Mouse (Mus musculus): ENCODE data around the gene Mars. TPM values are rescaled to one million over a fixed set of nuclear protein-coding genes. Genes with fewer than 3 reads are reported as not detected.

Mars gene
- total and polyA plus RNA-seq, 2 experiments: 59.6 to 70.7 TPM

- Histone ChIP-seq H3K9ac (ENCODE audit: low read depth, low read length) (no peak overlapping the region), H3K36me3 (ENCODE audit: control insufficient read depth, insufficient read depth, low read length) (peaks cover 54% of the 10 kb centered on the region), H3K27me3 (ENCODE audit: control insufficient read depth, insufficient read depth, low read length) (no peaks in the 10 kb centered on the region), H3K79me2 (ENCODE audit: control insufficient read depth, insufficient read depth, low read length) (peaks cover 6% of the 10 kb centered on the region; the same call in 1 of the 2 replicates), H3K4me3 (ENCODE audit: insufficient read depth, low read depth, low read length) (no peak overlapping the region), H3K4me1 (ENCODE audit: control insufficient read depth, insufficient read depth, low read length) (no peaks in the 10 kb centered on the region), H3K27ac (replicated peaks; ENCODE audit: insufficient read depth, low read depth, low read length) (no peak overlapping the region)
- no peak for DNase-seq (ENCODE audit: extremely low read depth, low read depth, low spot score)
- 68% methylated on average over 8 of the region's 8 CpGs for WGBS
- TF ChIP-seq CTCF (IDR thresholded peaks at IDR 0.05; ENCODE audit: low read depth, low read length): no peak
These were observed 30.3 kb downstream of the Mars start for GRCm38 (mm10) chr10:127281316-127281715.

DNA sequence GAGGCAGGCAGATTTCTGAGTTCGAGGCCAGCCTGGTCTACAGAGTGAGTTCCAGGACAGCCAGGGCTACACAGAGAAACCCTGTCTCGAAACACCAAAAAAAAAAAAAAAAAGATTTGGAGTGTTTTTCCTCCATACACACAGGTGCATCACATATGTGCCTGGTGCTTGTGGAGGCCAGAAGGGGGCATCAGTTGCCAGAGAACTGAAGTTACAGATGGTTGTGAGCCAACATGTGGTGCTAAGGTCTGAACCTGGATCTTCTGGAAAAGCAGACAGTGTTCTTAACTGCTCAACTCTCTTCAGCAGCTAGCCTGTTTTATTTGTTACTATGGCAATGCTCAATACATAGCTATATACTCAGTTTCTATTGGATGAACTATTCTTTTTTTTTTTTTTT, 31.9 kb downstream of the Mars start:
- Histone ChIP-seq H3K4me3 (ENCODE audit: insufficient read depth, low read depth, low read length) (no peak overlapping the region), H3K4me1 (ENCODE audit: control insufficient read depth, insufficient read depth, low read length) (no peaks in the 10 kb centered on the region), H3K36me3 (ENCODE audit: control insufficient read depth, insufficient read depth, low read length) (peaks cover 65% of the 10 kb centered on the region), H3K79me2 (ENCODE audit: control insufficient read depth, insufficient read depth, low read length) (no peaks in the 10 kb centered on the region), H3K27me3 (ENCODE audit: control insufficient read depth, insufficient read depth, low read length) (no peaks in the 10 kb centered on the region), H3K27ac (replicated peaks; ENCODE audit: insufficient read depth, low read depth, low read length) (no peak overlapping the region), H3K9ac (ENCODE audit: low read depth, low read length) (no peak overlapping the region)
- 91% methylated on average over 2 of the region's 2 CpGs for WGBS
- no peak for DNase-seq (ENCODE audit: extremely low read depth, low read depth, low spot score)
- TF ChIP-seq CTCF (IDR thresholded peaks at IDR 0.05; ENCODE audit: low read depth, low read length) (0 out of 2 replicates have a peak, but pooled peaks have one; percentile 12), POLR2A (IDR thresholded peaks at IDR 0.05; ENCODE audit: extremely low read depth, insufficient read depth, low read length) (no peak)

- Histone ChIP-seq H3K4me3 (ENCODE audit: insufficient read depth, low read depth, low read length) (no peak overlapping the region), H3K27ac (replicated peaks; ENCODE audit: insufficient read depth, low read depth, low read length) (no peak overlapping the region), H3K79me2 (ENCODE audit: control insufficient read depth, insufficient read depth, low read length) (no peaks in the 10 kb centered on the region), H3K27me3 (ENCODE audit: control insufficient read depth, insufficient read depth, low read length) (no peaks in the 10 kb centered on the region), H3K36me3 (ENCODE audit: control insufficient read depth, insufficient read depth, low read length) (peaks cover 38% of the 10 kb centered on the region), H3K9ac (ENCODE audit: low read depth, low read length) (no peak overlapping the region), H3K4me1 (ENCODE audit: control insufficient read depth, insufficient read depth, low read length) (no peaks in the 10 kb centered on the region; the same call in 1 of the 2 replicates)
- no peak for DNase-seq (ENCODE audit: extremely low read depth, low read depth, low spot score)
- no peak for TF ChIP-seq POLR2A (IDR thresholded peaks at IDR 0.05; ENCODE audit: extremely low read depth, insufficient read depth, low read length)
- TF ChIP-seq CTCF (IDR thresholded peaks at IDR 0.05; ENCODE audit: low read depth, low read length): no peak
- WGBS: 89% methylated on average over 11 of the region's 11 CpGs
These were observed 37.1 kb downstream of the Mars start for GRCm38 (mm10) chr10:127274261-127275022.

GRCm38 (mm10) chr10:127272371-127272770, 39.2 kb downstream of the Mars start:
- peaks cover 9% of the 10 kb centered on the region; the same call in 1 of the 2 replicates for H3K79me2 ChIP-seq (ENCODE audit: control insufficient read depth, insufficient read depth, low read length)
- no peak for DNase-seq (ENCODE audit: extremely low read depth, low read depth, low spot score)
- WGBS: 95% methylated on average over 5 of the region's 5 CpGs
- no peaks in the 10 kb centered on the region for H3K27me3 ChIP-seq (ENCODE audit: control insufficient read depth, insufficient read depth, low read length)
- no peak overlapping the region for H3K9ac ChIP-seq (ENCODE audit: low read depth, low read length)
- H3K36me3 ChIP-seq (ENCODE audit: control insufficient read depth, insufficient read depth, low read length): peaks cover 29% of the 10 kb centered on the region
- no peak overlapping the region for H3K27ac ChIP-seq (replicated peaks; ENCODE audit: insufficient read depth, low read depth, low read length)
- H3K4me1 ChIP-seq (ENCODE audit: control insufficient read depth, insufficient read depth, low read length): peaks cover 3% of the 10 kb centered on the region
- no peak overlapping the region for H3K4me3 ChIP-seq (ENCODE audit: insufficient read depth, low read depth, low read length)
- TF ChIP-seq CTCF (IDR thresholded peaks at IDR 0.05; ENCODE audit: low read depth, low read length) (no peak), POLR2A (IDR thresholded peaks at IDR 0.05; ENCODE audit: extremely low read depth, insufficient read depth, low read length) (no peak)

DNA sequence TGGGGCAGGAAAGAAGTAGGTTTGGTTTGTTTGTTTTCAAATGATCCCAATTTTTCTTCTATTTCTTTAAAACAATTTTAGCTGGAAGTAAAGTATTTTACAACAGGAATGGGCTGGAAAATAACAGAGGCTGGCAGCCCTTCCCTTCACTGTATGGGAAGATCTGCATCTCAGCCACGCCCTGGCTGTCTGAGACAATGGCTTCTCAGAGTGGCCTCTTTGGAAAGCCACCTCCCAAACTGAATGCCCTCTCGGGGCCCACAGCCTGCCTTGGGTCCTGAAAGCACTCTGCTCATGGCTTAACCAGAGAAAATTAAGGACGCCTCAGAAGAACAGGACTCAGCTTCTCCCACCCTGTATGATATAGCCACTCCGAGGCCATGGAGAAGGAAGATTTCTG, 41.7 kb downstream of the Mars start:
- 97% methylated on average over 4 of the region's 4 CpGs for WGBS
- H3K79me2 ChIP-seq (ENCODE audit: control insufficient read depth, insufficient read depth, low read length): peaks cover 19% of the 10 kb centered on the region; the same call in 1 of the 2 replicates
- DNase-seq (ENCODE audit: extremely low read depth, low read depth, low spot score): no peak
- no peak overlapping the region for H3K27ac ChIP-seq (replicated peaks; ENCODE audit: insufficient read depth, low read depth, low read length)
- no peaks in the 10 kb centered on the region for H3K27me3 ChIP-seq (ENCODE audit: control insufficient read depth, insufficient read depth, low read length)
- H3K9ac ChIP-seq (ENCODE audit: low read depth, low read length): no peak overlapping the region
- H3K4me1 ChIP-seq (ENCODE audit: control insufficient read depth, insufficient read depth, low read length): peaks cover 7% of the 10 kb centered on the region
- TF ChIP-seq CTCF (IDR thresholded peaks at IDR 0.05; ENCODE audit: low read depth, low read length) (no peak), POLR2A (IDR thresholded peaks at IDR 0.05; ENCODE audit: extremely low read depth, insufficient read depth, low read length) (no peak)
- H3K36me3 ChIP-seq (ENCODE audit: control insufficient read depth, insufficient read depth, low read length): peaks cover 12% of the 10 kb centered on the region; the same call in 1 of the 2 replicates
- H3K4me3 ChIP-seq (ENCODE audit: insufficient read depth, low read depth, low read length): no peak overlapping the region

- H3K27me3 ChIP-seq (ENCODE audit: control insufficient read depth, insufficient read depth, low read length): no peaks in the 10 kb centered on the region
- no peak overlapping the region for H3K27ac ChIP-seq (replicated peaks; ENCODE audit: insufficient read depth, low read depth, low read length)
- H3K79me2 ChIP-seq (ENCODE audit: control insufficient read depth, insufficient read depth, low read length): peaks cover 19% of the 10 kb centered on the region; the same call in 1 of the 2 replicates
- no peak overlapping the region for H3K9ac ChIP-seq (ENCODE audit: low read depth, low read length)
- TF ChIP-seq CTCF (IDR thresholded peaks at IDR 0.05; ENCODE audit: low read depth, low read length) (no peak), POLR2A (IDR thresholded peaks at IDR 0.05; ENCODE audit: extremely low read depth, insufficient read depth, low read length) (no peak)
- WGBS: 85% methylated on average over 12 of the region's 12 CpGs
- no peak overlapping the region for H3K4me3 ChIP-seq (ENCODE audit: insufficient read depth, low read depth, low read length)
- DNase-seq (ENCODE audit: extremely low read depth, low read depth, low spot score): no peak
- peaks cover 7% of the 10 kb centered on the region for H3K4me1 ChIP-seq (ENCODE audit: control insufficient read depth, insufficient read depth, low read length)
- H3K36me3 ChIP-seq (ENCODE audit: control insufficient read depth, insufficient read depth, low read length): peaks cover 10% of the 10 kb centered on the region; the same call in 1 of the 2 replicates
These were observed 42.5 kb downstream of the Mars start for GRCm38 (mm10) chr10:127269036-127269435.
